Mouse (Mus musculus) urinary bladder, postnatal 14 days (tissue): ENCODE measurements around the gene Gpr180.
A peak's percentile ranks its signal among the peaks of the same experiment; 100 is the strongest.
"Not testable (repeated sequence)": the region's sequence is repeated elsewhere in the genome, so short reads cannot be mapped to it uniquely, and the experiment has no call there.

Source experiments
- DNase-seq: peaks from one replicate; pipeline ENCODE4 v3.0.0; 2021; ENCODE audit warnings: low spot score

The Gpr180 gene

DNA sequence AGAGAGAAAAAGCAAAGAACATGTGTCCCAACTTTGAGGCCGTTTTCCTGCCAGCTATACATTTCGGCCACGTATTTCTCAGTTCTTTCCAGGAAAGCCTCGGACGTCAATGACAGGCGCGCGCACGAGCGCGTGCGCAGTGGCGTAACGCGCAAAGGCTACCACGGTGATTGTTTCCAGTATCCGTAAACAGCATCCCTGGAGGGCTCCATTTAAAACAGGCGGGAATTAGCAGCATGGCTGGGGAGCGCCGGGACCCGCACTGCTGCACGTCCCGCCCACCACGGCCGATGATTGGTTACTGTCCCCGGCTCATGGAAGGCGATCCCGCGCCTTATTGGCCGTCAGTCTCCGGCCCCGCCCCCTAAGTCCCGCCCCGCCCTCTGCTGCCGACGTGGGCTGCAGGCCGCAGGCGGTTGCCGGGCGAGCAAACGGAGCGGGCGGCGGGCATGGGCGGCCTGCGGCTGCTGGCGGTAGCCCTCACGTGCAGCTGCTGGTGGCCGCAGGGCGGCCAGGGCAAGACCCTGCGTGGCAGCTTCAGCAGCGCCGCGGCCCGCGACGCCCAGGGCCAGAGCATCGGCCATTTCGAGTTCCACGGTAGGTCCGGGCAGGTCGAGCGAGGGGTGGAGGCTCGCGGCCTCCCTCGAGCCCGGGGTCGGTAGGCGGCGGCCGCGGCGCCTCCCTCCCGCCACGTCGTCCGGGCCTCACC, at the start of gene Gpr180:
Gene Gpr180, plus strand, starts transcription at position 415 of the 709 bp plus-strand sequence.
- DNase-seq = peak; percentile 98

DNA sequence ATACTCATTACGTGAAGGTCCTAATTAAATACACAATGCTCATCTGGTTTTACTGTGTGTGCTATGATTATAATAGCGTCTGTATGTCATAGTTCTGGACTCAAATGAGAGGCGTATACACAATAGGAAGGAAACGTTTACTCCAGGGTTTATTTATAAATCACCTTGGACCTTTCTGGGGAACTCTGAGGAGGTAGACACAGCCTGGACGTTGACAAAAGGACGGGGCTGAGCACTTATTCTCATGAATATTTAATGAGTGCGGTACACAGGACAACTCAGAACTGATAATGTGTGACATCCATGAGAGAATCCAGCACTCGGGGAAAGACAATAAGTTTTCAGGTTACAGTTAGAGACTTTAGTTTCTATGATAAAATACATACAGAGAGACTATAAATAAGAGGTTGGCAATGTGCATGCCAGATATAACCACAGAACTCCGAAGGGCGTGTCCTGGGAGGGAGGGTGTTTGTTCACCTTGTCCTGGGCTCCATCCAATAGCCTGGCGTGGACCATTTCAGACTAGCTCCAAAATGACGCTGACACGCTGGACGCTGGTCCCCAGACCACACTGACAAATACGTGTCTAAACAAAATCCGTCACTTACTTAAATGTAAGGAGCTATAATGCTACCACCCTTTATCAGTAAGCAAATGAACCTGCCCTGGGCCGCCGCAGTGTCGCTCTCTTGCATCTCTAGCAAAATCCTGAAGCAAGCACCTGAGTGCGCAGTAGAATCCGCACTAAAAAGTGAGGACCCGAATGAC, 48.3 kb upstream of the Gpr180 start:
- DNase-seq = peak; percentile 36

DNA sequence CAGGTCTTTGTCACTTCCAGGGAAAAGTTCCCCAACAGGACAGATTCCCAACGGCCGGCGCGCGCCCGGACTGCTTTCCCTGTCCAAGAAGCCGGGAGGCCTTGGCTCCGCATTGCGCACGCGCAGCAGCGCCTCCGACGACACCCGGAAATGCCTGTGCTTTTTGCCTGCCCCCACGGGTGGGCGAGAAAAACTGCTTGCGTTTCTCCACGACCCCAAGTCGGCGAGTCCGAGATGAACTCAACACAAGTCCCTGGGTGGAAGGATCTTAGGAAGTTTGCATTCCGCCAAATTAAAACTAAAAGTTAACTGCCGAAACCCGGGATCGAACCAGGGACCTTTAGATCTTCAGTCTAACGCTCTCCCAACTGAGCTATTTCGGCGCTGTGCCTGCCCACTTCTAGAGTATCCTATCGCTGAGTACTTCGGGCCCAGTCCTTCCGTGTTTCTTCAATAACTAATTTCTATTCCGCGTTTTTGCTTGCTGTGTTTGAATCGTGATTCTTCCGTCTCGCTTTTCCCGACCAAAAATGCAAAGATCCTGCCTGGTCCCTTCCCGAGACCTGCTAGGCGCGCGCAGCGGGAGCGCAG, 47.6 kb upstream of the Gpr180 start:
- peak; percentile 94 for DNase-seq

DNA sequence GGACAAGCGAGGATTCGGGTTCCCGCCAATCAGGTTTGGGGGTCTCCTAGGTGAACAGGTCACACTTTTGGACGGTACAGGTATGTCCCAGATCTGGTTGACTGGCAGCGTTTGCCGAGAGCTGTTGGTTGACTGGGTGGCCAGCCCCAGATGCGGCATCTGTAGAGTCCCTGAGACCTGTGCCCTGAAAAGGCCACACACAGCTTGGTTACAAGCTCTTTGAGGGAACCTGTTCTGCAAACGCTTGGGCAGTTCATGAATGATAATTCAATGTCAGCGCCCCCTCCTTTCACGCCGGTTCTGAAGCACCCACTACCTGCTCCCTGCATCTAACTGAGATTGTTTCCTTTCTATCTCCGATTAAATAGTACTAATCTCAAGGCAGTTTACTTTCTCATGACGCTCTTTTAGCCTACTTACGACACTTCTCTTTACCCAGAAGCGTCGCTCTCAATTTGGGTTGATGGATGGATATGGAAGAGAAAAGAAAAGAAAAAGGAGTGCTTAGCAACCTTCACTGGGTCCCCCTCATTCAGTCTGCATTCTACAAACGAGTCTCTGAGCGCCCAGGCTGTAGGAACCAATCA, 47.1 kb upstream of the Gpr180 start:
- DNase-seq = no peak

DNA sequence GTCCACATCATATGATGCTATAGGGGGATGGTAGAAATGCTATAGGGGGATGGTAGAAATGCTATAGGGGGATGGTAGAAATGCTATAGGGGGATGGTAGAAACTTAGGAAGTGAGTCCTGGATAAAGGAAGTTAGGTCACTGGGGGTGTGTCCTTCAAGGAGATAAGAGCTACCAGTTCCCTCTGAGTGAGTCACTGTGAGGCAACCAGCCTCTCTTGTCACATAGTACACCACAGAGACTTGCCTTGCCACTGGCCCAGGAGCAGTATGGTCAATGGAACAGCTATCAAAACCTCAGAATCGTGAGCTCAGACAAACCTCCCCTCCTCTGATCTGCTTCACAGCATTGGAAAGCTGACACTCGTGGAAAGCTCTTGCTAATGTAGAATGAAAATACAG, 38.7 kb upstream of the Gpr180 start:
- DNase-seq = no peak

DNA sequence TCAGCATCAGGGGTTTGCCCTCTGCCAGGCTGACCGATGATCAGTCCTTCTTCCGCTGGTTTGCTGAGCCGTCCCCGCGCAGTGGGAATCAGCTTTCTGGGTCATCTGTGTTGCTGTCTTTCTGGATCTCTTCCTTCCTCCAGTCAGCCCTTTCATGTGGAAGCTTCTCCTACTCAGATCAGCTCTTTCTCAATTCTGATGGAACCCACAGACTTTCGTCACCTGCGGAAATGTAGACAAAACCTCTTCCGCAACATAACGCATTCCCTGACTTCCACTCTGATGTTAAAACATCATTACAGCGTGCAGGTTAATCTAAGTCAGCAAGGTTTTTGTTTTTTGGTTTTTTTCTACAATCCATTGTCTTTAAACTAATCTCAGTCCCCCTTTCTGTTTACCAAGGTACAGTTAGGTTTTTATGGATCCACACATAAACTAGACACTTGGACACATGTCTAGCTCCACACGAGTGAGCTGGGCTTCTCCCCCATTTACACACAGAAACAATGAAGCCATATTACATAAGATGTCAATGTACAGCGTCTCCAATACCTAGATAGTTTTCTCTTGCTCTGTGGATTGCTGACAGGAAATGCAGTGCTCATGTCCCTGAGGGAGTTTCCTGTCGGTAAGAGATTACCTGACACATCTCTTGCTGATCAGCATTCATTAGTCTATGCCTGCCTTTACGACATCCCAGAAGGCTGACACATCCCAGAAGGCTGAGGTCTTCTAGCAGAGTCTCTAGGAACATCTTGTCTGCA, 35.5 kb upstream of the Gpr180 start:
- DNase-seq = no peak

DNA sequence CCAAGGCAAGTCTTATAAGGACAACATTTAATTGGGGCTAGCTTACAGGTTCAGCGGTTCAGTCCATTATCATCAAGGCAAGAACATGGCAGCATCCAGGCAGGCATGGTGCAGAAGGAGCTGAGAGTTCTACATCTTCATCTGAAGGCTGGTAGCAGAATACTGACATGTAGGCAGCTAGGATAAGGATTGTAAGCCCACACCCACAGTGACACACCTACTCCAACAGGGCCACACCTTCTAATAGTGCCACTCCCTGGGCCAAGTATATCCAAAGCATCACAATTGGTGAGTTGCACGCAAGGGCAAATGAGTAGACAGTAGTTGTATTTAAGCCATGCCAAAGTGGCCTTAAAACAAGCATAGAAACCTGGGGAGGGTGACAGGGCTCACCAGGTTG, 29.5 kb upstream of the Gpr180 start:
- DNase-seq = not testable (repeated sequence)

DNA sequence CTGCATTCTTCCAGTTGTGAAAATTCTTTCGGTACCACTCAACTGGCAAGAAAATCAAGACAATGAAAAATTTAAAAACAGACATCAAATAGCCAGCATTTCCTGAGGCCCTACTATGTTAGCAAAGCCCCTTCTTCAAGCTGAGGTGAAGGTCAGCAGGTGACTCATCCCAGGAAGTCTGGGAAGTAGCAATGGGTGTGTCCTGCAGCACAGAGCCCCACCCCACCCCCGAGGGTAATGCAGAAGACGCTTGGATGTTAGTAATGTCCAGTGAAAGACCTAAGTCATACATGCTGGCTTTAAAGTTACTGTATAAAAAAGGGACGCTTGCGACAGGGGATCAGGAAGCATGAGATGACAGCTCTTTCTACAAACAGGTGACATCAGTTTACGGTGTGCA, 23.8 kb upstream of the Gpr180 start:
- DNase-seq = no peak

DNA sequence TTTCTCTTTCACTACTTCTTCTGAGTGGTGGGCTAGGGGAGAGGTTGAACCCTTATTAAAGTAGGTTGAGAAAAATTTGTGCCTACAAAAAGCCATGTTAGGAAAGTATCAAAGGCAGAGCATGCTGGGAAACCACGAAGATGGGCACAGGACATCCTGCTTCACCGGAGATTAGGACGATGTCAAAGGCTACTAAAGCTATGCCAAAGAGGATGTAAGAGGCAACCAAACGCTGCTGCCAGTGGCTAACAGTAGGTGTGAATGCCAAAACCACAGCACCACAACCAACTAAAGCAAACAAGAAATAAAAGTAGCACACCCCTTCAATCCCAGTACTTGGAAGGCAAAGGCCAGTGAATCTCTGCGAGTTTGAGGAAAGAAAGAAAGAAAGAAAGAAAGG, 12.8 kb upstream of the Gpr180 start:
- no peak for DNase-seq

DNA sequence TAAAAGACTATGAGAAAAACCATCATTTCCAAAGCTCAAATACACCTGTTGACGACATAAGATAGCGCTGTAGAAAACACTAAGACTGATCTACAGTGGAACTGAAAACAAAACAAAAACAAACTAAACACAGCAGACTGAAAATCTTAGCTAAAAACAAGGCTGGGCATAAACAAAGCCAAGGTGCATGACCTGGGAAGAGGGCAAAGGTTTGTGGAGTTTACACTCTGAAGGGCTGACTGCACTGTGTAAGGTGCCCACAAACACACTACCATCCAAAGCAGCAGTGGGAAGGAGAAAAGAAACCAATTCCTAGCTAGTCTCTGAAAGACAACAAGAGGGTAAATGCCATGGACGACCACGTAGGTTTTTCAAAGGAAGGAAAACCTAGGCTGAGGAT, 12.2 kb upstream of the Gpr180 start:
- no peak for DNase-seq

DNA sequence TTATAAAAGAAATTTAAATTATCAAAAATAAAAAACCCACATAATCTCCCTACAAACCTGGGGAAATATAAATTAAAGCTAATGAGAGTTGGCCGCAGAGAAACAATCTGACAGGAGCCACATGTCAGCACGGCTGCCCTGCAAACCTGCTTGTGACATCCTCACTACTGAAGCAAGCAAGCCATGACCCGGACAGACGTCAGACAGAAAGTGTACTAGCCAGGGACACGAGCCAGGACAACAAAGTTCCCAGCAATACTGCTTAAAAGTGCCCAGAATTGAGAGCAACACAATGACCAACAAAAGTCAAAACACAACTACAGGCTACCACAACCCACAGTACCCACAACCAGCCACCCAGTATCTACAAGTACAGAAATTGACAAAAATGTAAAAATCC, 10.7 kb upstream of the Gpr180 start:
- no peak for DNase-seq

DNA sequence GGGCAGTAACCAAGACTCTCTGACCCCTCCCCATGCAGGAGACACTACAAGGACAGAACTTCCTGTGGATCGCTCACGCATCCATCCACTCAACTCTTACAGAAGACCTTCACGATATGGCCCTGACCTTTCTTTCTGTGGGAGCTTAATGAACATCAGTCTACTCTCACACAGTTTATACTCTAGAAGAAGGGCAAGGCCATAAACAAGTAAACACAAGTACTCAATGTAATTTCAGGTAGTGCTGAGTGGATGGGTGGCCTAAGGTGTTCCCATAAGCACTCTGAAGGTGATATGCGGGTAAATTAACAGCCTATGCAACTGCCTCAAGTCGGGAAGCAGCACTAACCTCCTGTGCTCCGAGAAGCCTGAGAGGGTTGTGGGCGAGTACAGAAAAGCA, 5.5 kb upstream of the Gpr180 start:
- no peak for DNase-seq

DNA sequence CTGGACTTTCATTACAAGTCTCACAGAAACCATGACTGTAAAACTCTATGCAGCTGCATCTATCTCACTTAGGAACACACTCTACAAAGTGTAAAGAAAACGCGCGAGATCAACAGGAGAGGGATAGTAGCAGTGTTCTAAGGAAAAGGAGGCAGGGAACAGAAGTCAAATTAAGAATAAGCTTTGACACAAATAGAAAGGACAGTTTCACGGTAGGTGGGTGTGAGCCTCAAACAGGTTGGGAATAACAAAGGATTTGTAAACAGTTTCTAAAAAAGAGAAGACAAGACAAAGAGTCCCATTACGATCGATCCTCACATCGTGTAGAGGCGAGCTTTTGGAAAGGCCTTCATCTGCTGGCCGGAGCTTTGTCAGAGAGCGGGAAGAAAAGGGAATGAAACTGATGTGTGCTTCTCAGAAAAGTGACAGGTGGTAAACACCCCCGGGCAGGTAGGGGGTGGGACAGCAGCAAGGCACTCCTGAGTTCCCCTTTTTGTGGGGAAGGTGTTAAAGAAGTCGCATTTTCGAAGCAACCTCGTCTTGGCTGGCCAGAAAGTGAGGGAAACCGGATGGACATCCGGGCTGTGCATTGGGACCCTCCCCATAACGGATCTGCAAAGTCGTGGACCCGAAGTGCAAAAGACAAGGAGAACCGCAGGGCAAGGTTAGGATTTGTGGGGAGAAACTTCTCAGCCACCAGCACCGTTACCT, 4.9 kb upstream of the Gpr180 start:
- no peak for DNase-seq

DNA sequence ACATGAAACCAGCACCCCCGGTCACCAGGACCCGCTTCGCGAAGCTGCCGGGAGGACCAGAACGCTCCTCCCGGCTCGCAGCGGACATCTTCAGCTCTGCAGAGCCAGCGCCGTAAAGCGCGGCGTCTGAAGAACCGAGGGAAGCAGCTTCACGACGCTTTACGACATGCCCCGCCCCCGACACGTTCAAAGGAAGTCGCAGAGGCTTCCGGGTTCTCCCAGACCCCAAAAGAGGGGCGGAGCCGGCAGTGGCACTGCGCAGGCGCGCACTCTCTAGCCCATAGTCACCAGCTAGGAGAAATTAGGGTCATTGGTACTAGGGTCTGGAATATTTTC, 4.3 kb upstream of the Gpr180 start, which contains the start of gene Tgds:
Gene Tgds, minus strand, starts transcription at position 114 of the 336 bp plus-strand sequence.
- peak; percentile 100 for DNase-seq

DNA sequence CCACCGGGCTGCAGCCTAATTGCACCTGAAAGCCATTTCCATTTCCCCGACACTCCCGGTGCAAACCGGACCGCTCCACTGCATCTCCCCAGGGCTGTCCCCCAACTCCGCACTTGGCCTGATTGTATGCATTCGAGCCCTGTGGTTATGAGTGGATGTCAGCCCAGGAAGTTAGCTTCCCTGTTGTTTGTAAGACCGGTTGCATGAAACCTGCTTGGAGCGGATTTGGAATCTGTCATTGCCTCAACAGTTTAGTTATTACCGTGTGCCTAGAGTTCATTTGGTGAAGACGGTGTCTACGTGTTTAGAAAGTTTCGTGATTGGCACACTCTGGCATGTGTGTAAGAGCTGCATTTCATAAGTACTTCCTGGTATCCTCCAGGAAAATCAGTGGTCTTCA, 529 bp downstream of the Gpr180 start:
- DNase-seq = no peak

DNA sequence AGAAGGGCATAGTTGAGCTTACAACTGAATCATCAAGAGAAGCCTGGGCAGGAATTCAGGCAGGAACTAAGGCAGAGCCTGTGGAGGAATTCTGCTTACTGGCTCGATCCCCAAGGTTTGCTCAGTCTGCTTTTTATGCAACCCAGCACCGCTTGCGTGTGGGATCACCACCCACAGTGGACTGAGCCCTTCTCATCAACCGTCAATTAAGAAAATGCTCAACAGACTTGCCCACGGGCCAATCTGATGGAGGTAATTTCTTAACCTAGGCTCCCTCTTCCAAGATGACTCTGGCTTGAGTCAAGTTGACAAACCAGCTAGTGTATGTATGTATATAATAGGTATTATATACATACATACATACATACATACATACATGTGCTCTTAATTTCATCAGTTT, 5.3 kb downstream of the Gpr180 start:
- DNase-seq = no peak

DNA sequence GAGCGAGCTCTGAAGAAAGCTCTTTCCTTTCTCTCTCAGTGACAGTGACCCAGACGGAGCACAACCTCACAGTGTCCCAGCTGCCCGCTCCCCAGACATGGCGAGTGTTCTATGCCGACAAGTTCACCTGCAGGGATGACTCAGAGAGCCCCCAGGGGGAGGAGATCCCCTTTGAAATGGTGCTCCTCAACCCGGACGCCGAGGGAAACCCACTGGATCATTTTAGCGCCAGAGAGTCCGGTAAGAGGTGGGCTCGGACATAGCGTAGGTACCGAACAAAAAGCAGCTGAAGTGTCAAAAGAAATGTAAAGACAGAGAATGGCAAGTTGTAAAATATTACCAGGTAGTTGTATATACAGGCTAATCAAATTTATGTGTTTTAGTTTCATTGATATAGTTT, 11.1 kb downstream of the Gpr180 start:
- no peak for DNase-seq

DNA sequence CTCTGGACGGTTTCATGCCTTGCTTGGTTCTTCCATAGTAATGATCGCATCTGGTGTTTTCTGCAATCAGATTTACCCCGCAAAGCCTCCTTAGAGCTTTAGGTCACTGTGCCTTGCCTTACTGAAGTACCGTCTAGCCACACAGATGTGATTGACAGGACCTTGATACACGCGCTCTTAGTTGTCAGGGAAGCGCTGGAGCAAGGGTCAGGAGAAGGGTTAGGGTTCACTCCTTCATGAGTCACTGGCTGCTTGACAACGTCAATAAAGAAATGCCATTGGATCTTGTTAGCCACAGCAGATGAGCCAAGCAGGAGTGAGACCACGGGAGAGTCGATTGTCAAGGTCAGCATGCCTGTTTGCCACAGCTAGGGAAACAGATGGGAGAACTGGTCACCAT, 11.6 kb downstream of the Gpr180 start:
- DNase-seq = no peak

DNA sequence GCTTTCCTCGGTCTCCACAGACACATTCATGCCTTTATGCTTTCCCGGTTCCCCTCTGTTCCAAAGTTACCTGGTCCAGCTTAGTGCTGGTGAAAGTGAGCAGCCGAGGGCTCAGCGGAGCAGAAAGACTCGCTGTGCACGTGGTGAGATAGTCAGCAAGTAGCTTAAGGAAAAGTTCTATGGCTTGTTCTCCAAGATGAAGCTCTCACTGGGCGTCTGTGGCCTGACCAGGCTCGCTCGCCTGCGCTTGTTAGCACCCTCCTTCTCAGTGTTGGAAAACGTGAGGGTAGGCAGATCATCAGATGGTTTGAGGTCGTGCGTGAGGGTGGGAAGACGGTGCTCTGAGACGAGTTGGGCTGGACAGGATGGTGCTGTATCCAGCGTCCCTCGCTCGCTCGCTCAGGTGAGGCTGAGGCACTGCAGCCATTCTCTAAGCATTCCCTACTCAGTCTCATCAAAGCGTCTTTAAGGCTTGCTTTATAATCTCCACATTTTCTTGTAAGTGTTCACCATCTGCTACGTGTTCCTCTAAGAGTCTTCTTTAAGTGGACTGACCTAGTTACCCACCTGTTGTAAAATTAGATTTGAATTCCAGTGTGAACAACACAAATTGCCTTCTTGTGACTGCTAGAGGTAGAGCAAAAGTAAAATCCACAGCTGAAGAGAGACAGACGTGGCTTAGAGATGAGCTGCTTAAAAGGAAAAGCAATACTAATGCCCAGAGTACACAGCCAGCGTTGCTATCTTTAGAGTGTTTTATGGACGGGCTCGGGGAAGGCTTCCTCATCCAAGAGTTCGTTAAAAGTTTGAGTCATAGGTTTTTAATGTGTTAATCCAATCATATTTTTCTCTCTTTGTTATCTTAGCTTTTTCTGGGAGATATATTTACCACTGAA, 13.9 kb downstream of the Gpr180 start:
- DNase-seq = no peak

DNA sequence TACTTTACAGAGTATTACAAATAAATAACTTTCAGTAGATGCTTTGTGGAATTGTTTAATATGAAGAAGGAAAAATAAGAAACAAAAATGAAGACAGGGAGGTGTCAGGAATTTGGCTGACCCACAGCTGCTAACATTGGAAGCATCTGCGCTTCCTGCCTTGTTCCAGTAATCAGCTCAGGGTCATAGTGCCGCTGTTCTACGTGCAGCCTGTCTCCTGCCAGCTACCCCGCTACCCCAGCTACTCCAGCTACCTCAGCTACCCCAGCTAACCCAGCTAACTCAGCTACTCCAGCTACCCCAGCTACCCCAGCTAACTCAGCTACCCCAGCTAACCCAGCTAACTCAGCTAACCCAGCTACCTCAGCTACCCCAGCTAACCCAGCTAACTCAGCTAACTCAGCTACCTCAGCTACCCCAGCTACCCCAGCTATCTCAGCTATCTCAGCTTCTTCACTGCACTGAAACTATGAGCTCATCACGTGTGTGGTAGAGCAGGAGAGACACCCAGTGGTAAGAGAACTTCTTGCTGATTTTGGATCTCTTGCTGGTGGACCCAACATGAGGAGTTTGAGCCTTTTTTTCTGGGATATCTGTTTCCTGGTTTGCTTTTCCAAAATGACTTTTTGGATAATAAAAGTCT, 14.8 kb downstream of the Gpr180 start:
- no peak for DNase-seq
